Mouse (Mus musculus) layer of hippocampus, adult 2 months (tissue): ENCODE results near the gene Gm6509. TPM values are rescaled to one million over a fixed set of nuclear protein-coding genes. Genes with fewer than 3 reads are reported as not detected.
"Not testable (repeated sequence)": the region's sequence is repeated elsewhere in the genome, so short reads cannot be mapped to it uniquely, and the experiment has no call there.

Experiments used
- DNase-seq, 2 experiments: peaks; one replicate each; pipeline ENCODE4 v3.0.0; 2022; ENCODE audit warnings: low spot score in 2 of 2
- H3K27ac ChIP-seq: fragments of 200-600 bp; 2 replicates; pipeline ENCODE4 v1.8.1; 2022
- H3K4me3 ChIP-seq: fragments of 200-600 bp; 2 replicates; pipeline ENCODE4 v1.8.1; 2022; ENCODE audit warnings: mild to moderate bottlenecking
- long read RNA-seq, 2 experiments: library from polyadenylated mRNA; stranded (forward); transcript quantifications; one replicate each; pipeline ENCODE4 v2.0.0; 2021; ENCODE audit warnings: borderline mapping rate in 2 of 2
- total RNA-seq, 2 experiments: library from RNA; stranded (reverse); gene quantifications; 2 replicates each; pipeline ENCODE4 v1.2.3; 2021

The Gm6509 gene
- total RNA-seq: not detected
- long read RNA-seq, experiment 1: 0 reads
- long read RNA-seq, experiment 2: 0 reads

DNA sequence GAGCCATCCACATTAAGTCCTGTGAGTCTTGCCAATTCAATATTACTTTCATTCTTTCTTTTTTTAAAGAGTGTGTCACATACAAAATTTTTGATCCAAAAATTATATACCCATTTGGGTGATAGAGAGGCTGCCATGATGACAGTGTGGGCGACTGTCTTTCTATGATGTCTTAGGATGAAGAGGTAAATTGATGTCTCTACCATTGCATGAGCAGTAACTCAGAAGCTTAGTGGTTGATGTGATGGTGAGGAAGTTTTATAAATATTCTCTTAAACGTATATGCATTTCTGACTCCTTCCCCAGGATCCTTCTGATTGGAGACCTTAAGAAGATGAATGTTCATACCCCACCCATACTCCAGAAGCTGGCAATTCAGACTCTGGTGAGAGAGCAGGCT, at the start of gene Gm6509:
Gm6509 (plus strand) TSS at position 301 of the 400 bp plus-strand sequence.
- not testable (repeated sequence) for DNase-seq, H3K4me3 ChIP-seq, H3K27ac ChIP-seq

DNA sequence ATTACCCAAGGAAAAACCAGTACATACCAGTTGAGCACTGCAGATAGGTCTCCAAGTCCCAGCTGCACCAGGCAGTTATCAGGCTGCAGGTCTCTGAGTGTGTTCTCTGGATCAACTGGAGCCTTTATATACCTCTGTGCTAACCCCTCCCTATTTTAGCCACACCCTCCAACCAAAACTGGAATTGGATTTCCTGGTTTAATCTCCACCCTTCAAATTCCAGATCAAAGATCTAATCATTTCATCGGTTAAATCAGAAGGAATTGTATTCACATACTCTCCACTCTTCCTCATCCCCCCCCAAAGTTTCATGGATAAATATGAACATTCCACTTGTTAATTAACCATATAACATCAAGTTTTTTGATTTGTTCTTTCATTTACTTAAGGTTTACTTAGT, 7.5 kb upstream of the Gm6509 start, which contains the start of gene Gm3147:
Gm3147 (minus strand) TSS at position 101 of the 400 bp plus-strand sequence.
- not testable (repeated sequence) for H3K4me3 ChIP-seq, DNase-seq, H3K27ac ChIP-seq

DNA sequence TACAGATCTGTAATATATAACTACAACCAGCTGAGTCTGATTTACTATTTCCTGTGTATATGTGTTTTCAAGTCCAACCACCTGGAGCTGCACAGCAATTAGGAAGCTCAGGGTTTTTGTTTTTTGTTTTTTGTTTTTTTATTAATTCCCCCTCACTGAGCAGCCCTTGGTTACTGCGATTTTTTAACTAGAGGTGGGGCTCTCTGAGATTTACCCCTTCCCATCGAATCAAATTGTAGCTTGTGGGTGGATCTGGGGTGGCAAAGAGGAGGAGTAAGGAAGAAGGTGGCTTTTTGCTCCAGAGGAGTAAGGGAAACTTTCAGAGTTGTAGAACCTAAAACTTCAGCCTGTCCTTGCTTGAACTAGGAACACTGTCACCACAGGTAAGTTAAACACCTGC, 24.3 kb downstream of the Gm6509 start, which contains the start of gene Gm6205:
Gm6205 (plus strand) TSS at position 301 of the 400 bp plus-strand sequence.
- DNase-seq, H3K4me3 ChIP-seq, H3K27ac ChIP-seq: not testable (repeated sequence)

Other genes starting within 250 kb of the Gm6509 start
- gene Gm7682, start 178.2 kb upstream of the Gm6509 start, total RNA-seq: not detected
- not detected for gene Gm3139, start 97.7 kb upstream of the Gm6509 start, total RNA-seq
- not detected for gene Gm3147, start 7.6 kb upstream of the Gm6509 start, total RNA-seq
- gene Gm6205, start 24.4 kb downstream of the Gm6509 start, total RNA-seq: not detected
- gene Gm3183, start 241.5 kb downstream of the Gm6509 start, total RNA-seq: not detected